Mouse (Mus musculus) thymus, postnatal 36 days (tissue): ENCODE measurements around the gene Gpr108.

Source experiments
- DNase-seq, 2 experiments: peaks; one replicate each; pipeline ENCODE4 v3.0.0; 2022; ENCODE audit warnings: mixed read lengths in 2 of 2

The Gpr108 gene

DNA sequence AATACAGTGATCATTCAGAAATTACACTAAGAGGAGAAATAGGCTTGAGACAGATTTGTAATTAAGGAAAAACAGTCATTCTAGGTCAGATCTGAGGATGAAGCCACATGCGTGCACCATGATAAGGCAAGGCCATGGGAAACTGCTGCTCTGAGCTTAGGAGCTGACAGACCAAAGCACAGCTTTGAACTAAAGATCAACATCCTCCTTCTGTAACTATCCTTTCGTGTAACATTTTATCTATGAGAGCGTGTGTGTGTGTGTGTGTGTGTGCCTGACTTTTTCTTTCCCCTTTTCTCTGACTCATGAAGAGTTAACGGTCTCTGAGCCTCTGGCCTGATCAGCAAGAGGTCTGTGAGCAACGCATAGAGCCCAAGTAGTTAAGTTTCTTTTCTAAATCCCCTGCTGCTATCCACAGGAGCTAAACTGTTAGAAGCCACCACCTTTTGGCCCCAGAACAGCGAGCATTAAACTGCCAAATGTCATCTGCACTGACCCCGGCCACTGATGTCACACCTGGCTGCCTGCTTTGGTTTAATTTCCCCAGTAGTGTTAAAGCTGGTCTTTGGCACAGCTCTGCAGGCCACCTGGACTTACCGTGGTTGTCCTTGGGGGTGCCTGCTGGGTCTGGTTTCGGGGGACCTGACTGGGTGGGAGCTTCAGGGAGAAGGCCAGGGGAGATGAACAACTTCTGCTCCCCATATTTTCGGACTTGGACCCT lies 4.4 kb downstream of the Gpr108 start:
- no peak for DNase-seq

DNA sequence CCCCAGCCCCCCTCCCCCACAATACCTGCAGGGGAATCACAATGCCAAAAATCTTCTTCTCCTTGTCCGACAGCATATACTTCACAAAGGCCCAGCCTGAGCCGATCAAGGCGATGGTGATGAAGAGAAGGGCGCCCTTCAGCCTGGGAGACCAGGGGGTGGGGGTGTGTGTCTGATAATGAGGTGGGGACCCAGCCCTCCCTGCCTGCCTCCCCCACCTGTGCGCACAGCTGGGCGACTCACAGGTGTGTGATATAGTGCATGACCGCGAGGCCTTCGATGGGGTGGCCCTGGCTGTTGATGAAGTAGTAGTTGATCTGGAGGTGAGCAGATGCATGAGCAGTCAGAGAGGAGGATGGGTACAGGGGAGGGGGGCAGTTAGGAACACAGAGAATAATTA lies 11.1 kb downstream of the Gpr108 start:
- no peak for DNase-seq

DNA sequence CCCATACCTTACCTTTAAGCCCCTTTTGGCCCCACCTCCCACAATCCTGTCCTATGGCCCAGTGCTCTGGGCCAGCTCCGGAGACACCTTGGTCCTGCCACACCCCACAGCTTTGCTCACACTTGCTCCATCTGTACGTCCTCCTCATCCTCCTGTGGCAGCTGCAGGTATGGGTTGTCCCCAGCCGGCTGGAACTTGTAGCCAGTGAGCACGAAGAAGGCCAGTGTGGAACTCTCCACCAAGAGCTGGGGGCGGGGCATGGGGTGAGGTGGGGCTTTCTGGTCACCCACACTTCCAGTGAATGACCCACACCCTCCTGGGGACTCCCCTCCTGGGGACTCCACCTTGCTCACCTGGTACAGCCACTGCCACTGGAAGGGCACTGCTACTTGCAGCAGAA lies 12.4 kb downstream of the Gpr108 start:
- no peak for DNase-seq

DNA sequence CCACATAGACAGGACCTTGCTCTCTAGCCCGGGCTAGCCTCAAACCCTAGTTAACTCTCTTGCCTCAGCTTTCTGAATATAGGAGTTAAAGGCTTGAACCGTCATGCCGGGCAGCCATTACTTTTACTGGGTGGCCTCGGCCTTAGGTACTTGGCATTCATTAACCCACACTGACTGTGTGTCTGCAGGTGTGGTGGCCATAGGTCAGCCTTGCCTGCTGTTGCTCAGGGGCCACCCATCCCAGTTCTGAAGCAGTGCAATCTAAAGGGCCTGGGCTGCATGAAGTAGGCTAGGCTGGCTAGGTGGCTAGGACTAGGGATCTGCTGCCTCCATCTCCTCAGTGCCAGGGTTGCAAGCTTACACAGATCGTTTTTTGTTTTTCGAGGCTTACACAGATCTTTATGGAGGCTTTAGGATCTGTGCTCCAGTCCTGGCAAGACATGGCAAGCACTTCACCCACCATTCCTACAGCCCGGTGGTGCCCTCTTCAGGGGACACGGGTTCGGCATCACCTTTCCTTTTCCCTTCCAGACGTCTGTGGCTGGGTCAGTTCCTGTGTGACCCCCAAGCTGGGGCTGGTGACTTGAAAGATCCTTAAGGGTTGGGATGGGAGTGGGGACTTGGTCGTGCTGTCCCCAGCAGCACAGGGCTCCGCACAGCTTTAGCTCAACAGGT lies 13.9 kb downstream of the Gpr108 start:
- no peak for DNase-seq

DNA sequence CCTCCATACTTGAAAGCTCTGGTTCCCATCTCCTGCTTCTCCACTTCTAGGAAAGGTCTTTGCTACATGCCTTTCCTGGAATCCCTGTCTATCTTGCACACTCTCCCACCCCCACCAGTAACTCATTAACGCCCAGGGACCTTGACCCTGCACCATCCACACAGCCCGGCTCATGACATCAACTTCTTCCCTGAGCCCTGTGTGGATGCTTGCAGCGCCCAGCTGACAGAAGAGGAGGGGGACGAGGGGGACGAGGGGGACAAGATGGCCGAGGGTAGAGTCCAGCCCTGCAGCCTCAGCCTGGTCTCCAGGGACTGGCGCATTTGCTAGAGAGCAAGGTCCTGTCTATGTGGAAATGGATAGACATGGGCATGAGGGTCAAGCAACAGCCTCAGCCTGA lies 15.2 kb downstream of the Gpr108 start:
- no peak for DNase-seq

DNA sequence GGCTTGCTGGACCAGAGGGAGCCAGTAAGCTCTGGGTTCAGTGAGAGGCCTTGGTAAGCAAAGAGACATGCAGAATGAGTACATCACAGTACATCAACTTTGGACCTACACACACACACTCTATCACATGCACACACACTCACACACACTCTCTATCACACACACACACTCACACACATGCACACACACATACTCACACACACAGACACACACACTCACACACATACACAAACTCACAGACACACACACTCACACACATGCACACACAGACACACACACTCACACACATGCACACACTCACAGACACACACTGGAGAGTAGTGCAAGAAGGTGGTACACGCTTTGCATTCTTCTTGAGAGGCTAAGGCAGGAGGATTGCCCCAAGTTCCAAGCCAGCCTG lies 16.0 kb downstream of the Gpr108 start:
- DNase-seq: no peak

DNA sequence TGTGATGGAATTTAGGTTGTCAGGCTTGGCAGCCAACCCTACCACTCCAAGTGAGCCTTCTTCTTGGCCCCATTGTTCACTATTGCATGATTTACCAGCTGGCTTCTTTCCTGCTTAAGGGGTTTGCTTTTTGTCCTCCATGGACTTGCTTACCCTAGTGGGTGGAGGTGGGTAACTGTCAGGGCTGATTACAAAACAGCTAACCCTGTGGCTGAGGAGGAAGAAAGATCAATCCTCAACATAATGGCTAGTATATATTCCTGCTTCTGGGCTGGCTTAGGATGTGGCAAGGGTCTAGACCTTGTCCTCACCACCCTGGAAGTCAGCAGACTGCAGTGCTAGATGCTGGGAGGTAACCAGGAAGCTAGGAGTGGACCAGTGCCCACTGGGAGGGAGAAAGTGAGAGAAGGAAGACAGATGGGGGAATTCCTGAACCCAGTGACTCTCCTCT lies 16.9 kb downstream of the Gpr108 start:
- no peak for DNase-seq

DNA sequence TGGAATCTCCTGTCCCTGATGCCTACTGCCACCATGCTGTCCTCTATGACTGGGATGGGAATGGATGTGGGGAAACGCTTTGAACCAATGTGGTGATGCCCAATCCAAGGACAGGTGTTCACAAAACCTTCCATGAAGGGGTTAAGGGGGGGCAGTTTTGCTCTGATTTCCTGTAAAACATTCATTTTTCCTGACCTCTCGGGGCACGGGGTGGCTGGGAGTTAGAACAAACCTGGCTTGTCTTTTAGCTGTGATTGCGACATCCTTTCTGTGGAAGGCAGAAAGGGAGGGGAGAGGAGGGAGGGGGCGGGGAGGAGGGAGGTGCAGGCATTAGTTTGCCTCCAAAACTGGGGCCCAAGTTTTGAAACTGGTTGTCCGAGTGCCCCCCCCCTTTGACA lies 17.5 kb downstream of the Gpr108 start:
- DNase-seq: no peak

DNA sequence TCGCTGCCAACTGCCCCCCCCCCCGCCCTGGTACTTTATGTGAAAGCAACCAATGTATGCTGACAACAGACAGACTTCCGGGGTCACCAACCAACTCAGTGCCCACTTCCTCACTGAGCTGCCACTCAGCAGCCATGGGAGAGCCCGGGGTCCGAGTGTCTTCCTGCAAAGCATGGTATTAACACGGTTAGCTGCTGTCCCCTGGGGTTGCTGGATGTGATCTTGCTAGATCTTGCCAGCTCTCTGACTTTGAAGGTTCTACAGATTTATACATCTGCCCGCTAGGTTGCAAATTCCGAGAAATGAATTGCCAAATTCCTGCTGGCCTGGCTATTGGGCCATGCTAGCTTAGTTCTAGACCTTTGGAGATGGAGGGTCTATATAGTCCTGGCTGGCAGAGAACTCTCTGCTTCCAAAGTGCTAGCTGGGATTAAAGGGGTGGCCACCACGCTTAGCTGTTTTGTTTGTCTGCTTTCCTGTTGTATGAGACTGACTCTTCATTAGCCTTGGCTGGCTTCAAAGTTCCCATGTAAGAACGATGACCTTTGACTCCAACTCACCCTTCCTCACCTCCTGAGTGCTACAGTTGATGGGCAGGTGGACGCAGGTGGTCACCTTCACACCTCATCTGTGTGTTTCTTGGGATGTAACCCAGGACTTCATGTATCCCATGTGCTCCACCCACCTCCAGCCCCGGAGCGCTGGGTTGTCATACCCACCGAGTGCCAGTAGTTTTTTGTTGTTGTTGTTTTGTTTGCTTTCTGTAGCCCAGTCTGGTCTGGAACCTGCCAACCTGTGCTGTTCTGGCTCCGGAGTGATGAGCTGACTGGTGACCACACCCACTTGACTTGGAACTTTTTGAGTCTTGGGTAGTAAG lies 18.2 kb downstream of the Gpr108 start:
- DNase-seq: no peak

DNA sequence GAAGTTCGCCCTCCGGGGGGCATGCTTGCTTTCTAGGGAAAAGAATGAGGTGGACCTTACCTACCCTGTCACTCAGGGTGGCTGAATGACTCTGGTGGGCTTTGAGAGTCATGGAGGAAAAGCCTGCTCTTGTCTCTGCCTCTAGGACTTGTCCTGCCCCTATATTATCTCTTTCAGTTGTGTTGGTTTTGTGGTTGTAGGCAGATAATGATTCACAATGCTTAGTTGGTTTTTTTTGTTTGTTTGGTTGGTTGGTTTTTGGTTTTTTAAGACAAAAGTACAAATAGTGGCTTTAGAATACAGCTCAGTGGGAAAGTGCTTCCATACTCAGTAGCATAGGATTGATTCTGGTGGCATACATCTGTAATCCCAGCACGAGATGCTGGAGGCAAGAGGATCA lies 19.4 kb downstream of the Gpr108 start:
- DNase-seq: no peak

DNA sequence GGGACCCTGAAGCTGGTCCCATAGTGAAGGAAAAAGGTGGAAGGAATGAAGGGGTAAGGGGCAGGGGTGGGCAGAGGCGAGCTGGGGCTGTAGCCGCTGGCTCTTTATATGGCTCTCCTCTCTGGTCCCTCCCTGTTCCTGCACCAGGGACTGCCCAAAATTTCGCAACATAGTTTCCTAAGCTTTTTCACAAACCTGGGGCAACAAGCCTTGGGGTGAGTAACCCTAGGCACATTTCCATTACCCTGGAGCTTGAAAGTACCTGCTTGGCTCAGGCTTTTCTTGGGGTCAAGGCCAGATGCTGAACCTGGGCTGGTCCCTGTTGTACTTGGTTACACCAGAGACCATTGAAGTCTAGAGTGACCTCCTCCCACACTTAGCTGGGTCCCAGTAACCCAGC lies 20.2 kb downstream of the Gpr108 start, which contains the start of gene C3:
C3 (minus strand) TSS at position 123 of the 400 bp plus-strand sequence.
- no peak for DNase-seq

DNA sequence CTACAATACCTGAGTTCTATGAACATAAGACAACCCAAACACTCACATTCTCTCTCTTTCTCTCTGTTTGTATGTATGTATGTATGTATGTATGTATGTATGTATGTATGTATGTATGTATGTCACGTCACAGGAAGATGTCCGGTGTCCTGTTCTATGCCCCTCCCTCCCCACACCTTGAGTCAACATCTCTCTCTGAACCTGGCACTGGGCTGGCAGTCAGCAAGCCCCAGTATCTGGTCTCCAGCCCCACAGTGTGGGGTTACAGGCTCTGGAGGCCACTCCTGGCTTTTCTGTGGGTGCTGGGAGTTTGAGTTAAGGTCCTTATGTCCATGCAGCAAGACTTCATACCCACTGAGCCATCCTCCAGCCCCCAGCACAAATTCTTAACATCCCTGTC lies 20.8 kb downstream of the Gpr108 start:
- DNase-seq: no peak

DNA sequence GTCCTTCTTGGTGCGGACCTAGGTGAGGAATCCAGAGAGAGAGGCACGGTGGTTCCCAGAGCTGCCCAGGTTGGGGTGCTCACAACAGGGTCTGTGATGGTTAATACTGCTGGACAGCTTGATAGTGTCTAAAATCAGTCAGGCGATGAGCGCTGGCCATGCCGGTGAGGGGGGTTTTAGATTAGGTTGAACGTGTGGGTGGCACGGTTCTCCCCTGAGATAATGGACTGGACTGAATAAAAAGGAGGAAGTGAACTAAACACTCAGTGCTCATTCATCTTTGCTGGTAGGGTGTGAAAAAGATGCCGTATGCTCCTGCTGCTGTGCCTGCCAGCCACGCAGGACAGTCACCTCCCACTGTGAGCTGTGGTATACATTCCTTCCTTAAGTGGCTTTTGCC lies 24.9 kb downstream of the Gpr108 start:
- no peak for DNase-seq

DNA sequence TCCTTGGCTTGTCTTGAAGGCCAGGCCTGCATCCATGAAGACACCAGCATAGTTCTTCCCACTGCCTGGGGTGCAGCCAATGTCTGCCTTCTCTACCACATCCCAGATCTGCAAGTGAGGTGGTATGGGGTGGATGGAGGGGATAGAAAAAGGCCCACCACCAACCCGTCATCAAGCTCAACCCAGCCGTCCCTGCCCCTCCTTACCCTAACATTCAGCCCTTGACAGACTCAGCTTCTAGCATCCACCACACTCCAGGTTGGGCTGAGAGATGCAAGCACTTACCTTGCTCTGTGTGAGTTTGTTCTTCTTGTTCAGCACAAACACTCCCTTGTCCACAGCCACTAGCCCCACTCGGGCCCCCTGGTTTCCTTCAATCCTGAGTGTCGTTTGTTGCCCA lies 26.3 kb downstream of the Gpr108 start:
- peak in 1 of 2 experiments; percentile 1 for DNase-seq

DNA sequence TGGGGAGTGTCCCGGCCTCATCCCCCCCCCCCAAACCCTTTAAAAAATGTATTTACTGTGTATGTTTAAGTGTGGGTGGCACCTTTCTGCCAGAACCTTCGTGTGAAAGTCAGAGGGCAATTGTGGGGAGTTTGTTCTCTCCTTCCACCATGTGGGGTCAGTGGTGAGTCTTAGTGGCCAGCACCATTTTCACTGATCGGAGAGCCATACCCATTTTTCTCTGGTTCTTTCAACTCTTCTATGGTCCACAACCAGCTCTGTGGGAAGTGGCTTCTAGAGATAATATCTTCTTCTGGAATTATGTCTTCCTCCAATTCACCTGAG lies 28.4 kb downstream of the Gpr108 start:
- peak in 1 of 2 experiments; percentile 24 for DNase-seq

DNA sequence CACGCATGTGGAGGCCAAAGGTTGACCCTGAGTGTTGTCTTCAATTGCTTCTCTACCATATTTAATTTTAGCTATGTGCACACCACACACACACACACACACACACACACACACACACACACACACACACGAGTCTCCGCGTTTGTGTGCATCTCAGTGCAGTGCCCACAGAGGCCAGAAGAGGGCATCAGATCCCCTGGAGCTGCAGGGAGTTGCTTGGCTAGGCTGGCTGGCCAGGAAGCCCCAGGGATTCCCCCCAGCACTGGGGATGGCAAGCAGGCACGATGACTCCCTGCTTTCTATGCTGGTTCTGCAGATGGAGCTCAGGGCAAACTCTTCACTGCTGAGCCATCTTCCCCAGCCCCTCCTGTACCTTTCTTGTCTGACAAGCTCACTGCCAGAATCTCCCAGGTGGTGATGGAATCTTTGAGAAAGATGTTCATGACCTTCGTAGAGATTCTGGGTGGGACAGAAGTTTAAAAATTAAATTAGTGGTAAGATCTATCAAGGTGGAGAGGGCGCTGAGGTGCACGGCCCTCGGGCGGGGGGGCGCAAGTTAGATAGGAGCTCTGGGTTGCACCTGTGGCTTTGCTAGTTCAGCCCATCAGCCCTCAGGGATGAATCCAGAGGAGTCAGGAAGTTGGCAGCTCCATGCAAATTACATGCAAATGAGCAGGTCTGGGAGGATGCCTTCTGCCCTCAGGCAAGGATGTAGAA lies 28.9 kb downstream of the Gpr108 start:
- peak; percentile 78 to 80 for DNase-seq

DNA sequence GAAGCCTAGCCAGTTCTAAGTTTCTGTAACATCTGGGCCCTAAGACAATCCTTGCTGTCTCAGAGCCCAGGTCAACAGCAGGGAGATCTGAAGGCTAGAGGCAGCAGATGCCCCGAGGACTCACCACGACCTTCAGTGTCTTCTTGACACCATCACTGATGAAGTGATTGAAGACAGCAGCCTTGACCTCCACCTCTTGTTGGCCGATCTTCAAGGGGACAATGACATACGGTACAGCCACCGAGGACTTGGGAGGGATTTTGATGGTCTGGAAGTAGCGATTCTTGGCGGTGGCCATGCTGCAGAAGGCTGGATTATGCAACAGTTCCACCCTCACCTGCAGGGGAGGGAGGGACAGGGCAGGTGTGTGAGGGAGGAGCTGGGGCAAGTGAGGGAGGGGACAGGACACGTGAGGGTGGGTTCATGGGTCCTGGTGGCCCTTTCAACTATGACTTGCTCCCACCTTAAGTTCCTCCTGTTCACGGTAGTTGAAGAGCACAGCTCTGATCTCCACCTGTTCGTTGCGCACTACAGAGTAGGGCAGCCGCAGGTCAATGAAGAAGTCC lies 29.8 kb downstream of the Gpr108 start:
- peak in 1 of 2 experiments; percentile 11 for DNase-seq

DNA sequence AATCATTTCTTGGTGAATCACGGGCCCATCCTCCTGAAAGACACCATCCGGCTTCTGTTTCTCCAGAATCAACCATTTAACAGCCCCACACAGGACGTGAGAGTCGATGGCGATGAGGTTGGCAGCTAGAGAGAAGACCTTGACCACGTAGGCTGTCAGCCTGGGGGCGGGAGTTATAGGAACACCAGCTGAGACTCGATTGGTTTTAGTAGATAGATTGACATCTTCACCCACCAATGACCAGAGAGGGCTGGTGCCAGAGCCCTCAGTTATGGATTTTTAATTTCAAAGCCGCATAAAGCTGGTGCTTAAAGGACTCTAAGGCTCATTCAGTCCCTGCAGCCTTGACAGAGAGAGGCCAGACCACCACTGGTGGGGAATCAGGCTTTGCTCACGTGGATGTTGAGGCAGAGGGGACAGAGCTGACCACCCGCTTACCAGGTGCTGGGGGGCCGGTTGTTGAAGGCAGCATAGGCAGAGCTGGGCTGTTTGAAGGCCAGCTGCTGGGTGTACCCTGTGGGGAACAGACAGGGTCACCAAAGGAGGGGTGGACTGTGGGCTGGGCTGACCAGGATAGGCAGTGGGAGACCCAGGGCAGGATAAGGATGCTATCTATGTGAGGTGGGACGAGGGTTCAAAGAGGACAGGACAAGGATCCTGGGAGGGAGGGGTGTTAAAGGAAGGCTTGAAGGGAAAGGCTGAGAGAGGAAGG lies 33.4 kb downstream of the Gpr108 start:
- DNase-seq: no peak

DNA sequence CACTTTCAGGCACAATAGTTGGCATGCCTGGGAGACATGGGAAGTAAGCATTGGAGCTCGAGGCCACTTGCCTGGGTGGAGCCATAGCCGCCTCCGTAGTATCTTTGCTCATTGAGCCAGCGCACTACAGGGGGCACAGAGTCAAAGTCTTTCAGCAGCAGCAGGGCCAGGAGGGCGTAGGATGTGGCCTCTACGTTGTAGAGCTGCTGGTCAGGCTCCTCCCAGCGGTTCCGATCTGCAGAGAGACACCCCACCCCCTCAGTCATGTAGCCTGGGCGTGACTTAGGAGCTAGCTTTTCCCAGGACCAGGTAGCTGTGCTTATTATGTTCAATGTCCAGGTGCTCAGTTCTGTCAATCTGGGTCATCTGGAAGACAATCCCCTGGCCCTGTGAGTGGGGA lies 36.7 kb downstream of the Gpr108 start:
- DNase-seq: no peak

DNA sequence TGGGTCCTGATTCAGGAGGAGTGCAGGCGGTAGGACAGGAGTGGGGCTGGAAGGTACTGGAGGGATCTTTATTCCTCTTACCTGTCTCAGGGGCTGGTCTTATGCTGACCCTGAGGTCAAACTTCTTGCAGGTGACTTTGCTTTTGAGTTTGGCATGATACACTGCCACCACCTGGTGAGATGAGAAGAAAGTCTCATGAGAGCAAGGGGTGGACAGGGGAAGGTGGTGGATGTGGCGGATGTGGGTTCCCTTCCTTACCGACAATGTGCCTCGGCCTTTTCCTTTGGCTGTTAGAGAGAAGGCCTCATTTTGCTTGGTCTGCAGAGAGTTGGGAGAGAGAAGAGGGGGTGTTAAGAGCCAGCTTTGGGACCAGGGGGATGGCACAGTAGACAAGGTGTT lies 38.9 kb downstream of the Gpr108 start:
- DNase-seq: peak; percentile 60 to 66

DNA sequence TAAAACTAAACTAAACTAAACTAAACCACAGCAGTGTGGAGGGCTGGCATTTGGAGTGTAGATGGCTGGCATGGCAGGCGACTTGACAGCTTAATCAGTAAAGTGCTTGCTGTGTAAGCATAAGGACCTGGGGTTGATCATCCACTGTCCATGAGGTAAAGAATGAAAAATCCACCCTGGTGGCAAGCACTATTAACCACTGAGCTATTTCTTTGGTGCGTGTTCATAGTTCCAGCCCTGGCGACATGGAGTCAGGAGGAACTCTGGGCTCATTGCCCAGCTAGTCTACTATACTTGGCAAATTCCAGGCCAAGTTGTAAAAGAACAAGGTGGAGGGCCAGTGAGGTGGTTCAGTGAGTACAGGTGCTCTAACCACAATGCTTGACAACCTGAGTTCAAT lies 40.3 kb downstream of the Gpr108 start:
- DNase-seq: no peak
